In genomic region chr3:129683060-129683679, GRCm38 (mm10) we compare ENCODE assay signal across 11 mouse cellular contexts.
A peak's percentile ranks its signal among the peaks of the same experiment; 100 is the strongest.
DNase-seq lines count a peak whose midpoint lies in the region; ATAC-seq and TF ChIP-seq lines count a peak whose summit lies in the region.
"Had no signal": no experiment of that assay in that cellular context is flagged by ENCODE, and none has a peak within 500 bp of the region (broad histone marks: within the 10 kb centered on the region; RNA-seq: fewer than 3 reads in every experiment).

No protein-coding gene starts in this region.

- H3K27ac ChIP-seq in embryonic facial prominence, embryonic 14.5 days (replicated peaks; ENCODE audit: low read depth, low read length) = no peak overlapping the region
- no peak overlapping the region for H3K27ac ChIP-seq in embryonic facial prominence, embryonic 10.5 days (replicated peaks)
- H3K27ac ChIP-seq in left cerebral cortex, adult 2 months = no peak overlapping the region
- H3K27ac ChIP-seq: midbrain, embryonic 15.5 days had no signal

- no peak for ATAC-seq in embryonic facial prominence, embryonic 14.5 days (ENCODE audit: low read depth)
- ATAC-seq: midbrain, embryonic 15.5 days had no signal

- intact Hi-C loops in left cerebral cortex, adult 2 months (cut with DNase I) = loop anchor here (10.0 kb wide), 1 partner anchor 1678 kb away; no protein-coding TSS in a partner anchor
- intact Hi-C loops in left cerebral cortex, postnatal 25 days (cut with DNase I) = loop anchor here (10.0 kb wide), 2 partner anchors 1148 to 1328 kb away; no protein-coding TSS in a partner anchor

- WGBS in embryonic facial prominence, embryonic 14.5 days = 89% methylated on average over 10 of the region's 10 CpGs
- WGBS in embryonic facial prominence, embryonic 10.5 days = 90% methylated on average over 10 of the region's 10 CpGs

- DNase-seq in embryonic facial prominence, embryonic 14.5 days (ENCODE audit: low spot score) = peak; percentile 23
- DNase-seq in embryonic facial prominence, embryonic 10.5 days (ENCODE audit: low spot score) = no peak
- DNase-seq in left cerebral cortex, adult 2 months (ENCODE audit: extremely low spot score in 1 of 2, low spot score in 2 of 2) = no peak
- DNase-seq in left cerebral cortex, postnatal 25 days (ENCODE audit: low spot score in 2 of 2) = no peak
- DNase-seq in ES-CJ7 (ENCODE audit: low read depth, low spot score) = peak; percentile 45
- peak; percentile 38 for DNase-seq in lung, postnatal 36 days
- DNase-seq in embryo, embryonic 10 days (ENCODE audit: low spot score) = no peak
- DNase-seq in ovary, adult 18-20 months (ENCODE audit: low spot score) = no peak
- DNase-seq: cerebellum, postnatal 36 days had no signal

- H3K4me2 ChIP-seq in embryonic facial prominence, embryonic 14.5 days (ENCODE audit: low read depth, low read length) = no peak overlapping the region
- H3K4me2 ChIP-seq: midbrain, embryonic 15.5 days had no signal

- no peaks in the 10 kb centered on the region for H3K27me3 ChIP-seq in embryonic facial prominence, embryonic 14.5 days (replicated peaks; ENCODE audit: control insufficient read depth, insufficient read depth, low read length)
- H3K27me3 ChIP-seq in embryonic facial prominence, embryonic 10.5 days (replicated peaks; ENCODE audit: low read depth, poor library complexity, severe bottlenecking) = no peaks in the 10 kb centered on the region
- H3K27me3 ChIP-seq: midbrain, embryonic 15.5 days had no signal

- no peaks in the 10 kb centered on the region for H3K4me1 ChIP-seq in embryonic facial prominence, embryonic 14.5 days (ENCODE audit: control insufficient read depth, insufficient read depth, low read length)
- no peaks in the 10 kb centered on the region for H3K4me1 ChIP-seq in embryonic facial prominence, embryonic 10.5 days
- H3K4me1 ChIP-seq: midbrain, embryonic 15.5 days had no signal

- TF ChIP-seq CTCF in left cerebral cortex, adult 2 months (IDR thresholded peaks at IDR 0.05) = peak; percentile 31

- H3K36me3 ChIP-seq in embryonic facial prominence, embryonic 14.5 days (ENCODE audit: control insufficient read depth, insufficient read depth, low read length) = no peaks in the 10 kb centered on the region
- no peaks in the 10 kb centered on the region for H3K36me3 ChIP-seq in embryonic facial prominence, embryonic 10.5 days (replicated peaks)
- H3K36me3 ChIP-seq: midbrain, embryonic 15.5 days had no signal

- no peaks in the 10 kb centered on the region for H3K9me3 ChIP-seq in embryonic facial prominence, embryonic 14.5 days (ENCODE audit: control insufficient read depth, low read length)
- no peaks in the 10 kb centered on the region for H3K9me3 ChIP-seq in embryonic facial prominence, embryonic 10.5 days
- H3K9me3 ChIP-seq: G1E; midbrain, embryonic 15.5 days had no signal

- no peak overlapping the region for H3K9ac ChIP-seq in embryonic facial prominence, embryonic 14.5 days (ENCODE audit: low read depth, low read length)
- H3K9ac ChIP-seq: midbrain, embryonic 15.5 days had no signal

- H3K4me3 ChIP-seq in embryonic facial prominence, embryonic 14.5 days (ENCODE audit: low read depth, low read length) = no peak overlapping the region
- no peak overlapping the region for H3K4me3 ChIP-seq in embryonic facial prominence, embryonic 10.5 days
- no peak overlapping the region for H3K4me3 ChIP-seq in left cerebral cortex, adult 2 months
- H3K4me3 ChIP-seq: midbrain, embryonic 15.5 days had no signal

Comparison
In these comparisons a context has a peak if more than half of its experiments do, and no peak if none do; other contexts are left out.
1. DNase-seq: peak in embryonic facial prominence, embryonic 14.5 days (single experiment), ES-CJ7 (single experiment) and lung, postnatal 36 days (single experiment); none in embryonic facial prominence, embryonic 10.5 days (single experiment), left cerebral cortex, adult 2 months (0 of 2), left cerebral cortex, postnatal 25 days (0 of 2), embryo, embryonic 10 days (single experiment) and ovary, adult 18-20 months (single experiment).